Mouse (Mus musculus) MEL (cell line): Measurements from ENCODE around the gene Rpl29. TPM values are rescaled to one million over a fixed set of nuclear protein-coding genes. Genes with fewer than 3 reads are reported as not detected.

ENCODE experiments used
- DNase-seq: peaks from one replicate; pipeline ENCODE4 v3.0.0; 2011; ENCODE audit warnings: low read depth, low spot score
- H3K27ac ChIP-seq: 2 replicates; pipeline ENCODE4 v1.5.1; 2012; ENCODE audit warnings: low read depth, mild to moderate bottlenecking, control low read depth, low read length, moderate library complexity; ENCODE audit not compliant: control insufficient read depth
- H3K27me3 ChIP-seq, 2 experiments: fragments of 150-350 bp in 1 of 2; sonication (generic) in 1 of 2; 2 replicates each; pipeline ENCODE4 v1.6.1; 2012; ENCODE audit warnings: low read length in 2 of 2, mild to moderate bottlenecking in 2 of 2, improper control_type of control experiment in 1 of 2, moderate library complexity in 1 of 2; ENCODE audit not compliant: insufficient read depth in 2 of 2, control insufficient read depth in 1 of 2
- H3K36me3 ChIP-seq, 2 experiments: 2 replicates each; pipeline ENCODE4 v1.6.1; 2012 to 2014; ENCODE audit warnings: low read length in 2 of 2, improper control_type of control experiment in 1 of 2, inconsistent platforms in 1 of 2, mild to moderate bottlenecking in 1 of 2; ENCODE audit not compliant: insufficient read depth in 2 of 2, control insufficient read depth in 1 of 2
- H3K4me1 ChIP-seq, 2 experiments: fragments of 150-350 bp in 1 of 2; sonication (generic) in 1 of 2; 2 replicates each; pipeline ENCODE4 v1.6.1; 2012; ENCODE audit warnings: low read length in 2 of 2, improper control_type of control experiment in 1 of 2, mild to moderate bottlenecking in 1 of 2; ENCODE audit not compliant: insufficient read depth in 2 of 2, control insufficient read depth in 1 of 2
- H3K4me3 ChIP-seq, 2 experiments: fragments of 150-350 bp in 1 of 2; sonication (generic) in 1 of 2; 2 replicates each; pipeline ENCODE4 v1.5.1; 2012; ENCODE audit warnings: low read depth in 2 of 2, low read length in 2 of 2, mild to moderate bottlenecking in 2 of 2, moderate library complexity in 2 of 2, control low read depth in 1 of 2, improper control_type of control experiment in 1 of 2; ENCODE audit not compliant: control insufficient read depth in 1 of 2, insufficient read depth in 1 of 2
- H3K79me2 ChIP-seq: 2 replicates; pipeline ENCODE4 v1.6.1; 2012; ENCODE audit warnings: mild to moderate bottlenecking, low read length, moderate library complexity; ENCODE audit not compliant: control insufficient read depth, poor library complexity, insufficient read depth
- H3K9ac ChIP-seq: 2 replicates; pipeline ENCODE4 v1.6.1; 2012; ENCODE audit warnings: low read depth, mild to moderate bottlenecking, control low read depth, low read length, moderate library complexity; ENCODE audit not compliant: control insufficient read depth, poor library complexity, severe bottlenecking
- H3K9me3 ChIP-seq: fragments of 150-350 bp; sonication (generic); replicated peaks from 2 replicates; pipeline ENCODE4 v1.6.1; 2012; ENCODE audit warnings: mild to moderate bottlenecking, low read length, improper control_type of control experiment, moderate library complexity; ENCODE audit not compliant: insufficient read depth
- BHLHE40 ChIP-seq: IDR thresholded peaks from 2 replicates; pipeline ENCODE4 v1.6.1; 2012; ENCODE audit warnings: low read depth, mild to moderate bottlenecking, inconsistent platforms, low read length, improper control_type of control experiment, borderline replicate concordance
- CHD1 ChIP-seq: IDR thresholded peaks from 2 replicates; pipeline ENCODE4 v1.6.1; 2012; ENCODE audit warnings: low read depth, mild to moderate bottlenecking, inconsistent platforms, low read length, improper control_type of control experiment
- CTCF ChIP-seq, 3 experiments: IDR thresholded peaks in 2 of 3; conservative IDR thresholded peaks in 1 of 3; 2 replicates each; pipeline ENCODE4 v1.5.1; 2011 to 2012; ENCODE audit warnings: low read length in 3 of 3, low read depth in 2 of 3, mild to moderate bottlenecking in 2 of 3, improper control_type of control experiment in 1 of 3, inconsistent platforms in 1 of 3, mixed read lengths in 1 of 3, moderate library complexity in 1 of 3; ENCODE audit not compliant: control insufficient read depth in 1 of 3, insufficient read depth in 1 of 3, poor library complexity in 1 of 3, severe bottlenecking in 1 of 3
- ELF1 ChIP-seq: IDR thresholded peaks from 2 replicates; pipeline ENCODE4 v1.6.1; 2014; ENCODE audit warnings: low read depth, mild to moderate bottlenecking, inconsistent platforms, low read length, improper control_type of control experiment, moderate library complexity
- ETS1 ChIP-seq: IDR thresholded peaks from 2 replicates; pipeline ENCODE4 v1.6.1; 2012; ENCODE audit warnings: low read depth, mild to moderate bottlenecking, inconsistent platforms, low read length, improper control_type of control experiment, moderate library complexity
- GATA1 ChIP-seq: IDR thresholded peaks from 2 replicates; pipeline ENCODE4 v1.6.1; 2011; ENCODE audit warnings: low read depth, low read length, improper control_type of control experiment
- MAFK ChIP-seq: IDR thresholded peaks from 2 replicates; pipeline ENCODE4 v1.6.1; 2011; ENCODE audit warnings: low read depth, mild to moderate bottlenecking, low read length, improper control_type of control experiment, borderline replicate concordance
- MAX ChIP-seq: IDR thresholded peaks from 2 replicates; pipeline ENCODE4 v1.6.1; 2011; ENCODE audit warnings: low read length, improper control_type of control experiment
- MAZ ChIP-seq: IDR thresholded peaks from 2 replicates; pipeline ENCODE4 v1.6.1; 2012; ENCODE audit warnings: low read depth, mild to moderate bottlenecking, inconsistent platforms, low read length, improper control_type of control experiment
- NELFE ChIP-seq: IDR thresholded peaks from 2 replicates; pipeline ENCODE4 v1.6.1; 2011; ENCODE audit warnings: low read depth, low read length, improper control_type of control experiment
- POLR2AphosphoS5 ChIP-seq: IDR thresholded peaks from 2 replicates; pipeline ENCODE4 v1.6.1; 2012; ENCODE audit warnings: low read depth, borderline replicate concordance, mild to moderate bottlenecking, inconsistent platforms, low read length, moderate library complexity, mixed read lengths
- RAD21 ChIP-seq: IDR thresholded peaks from 2 replicates; pipeline ENCODE4 v1.6.1; 2011; ENCODE audit warnings: mild to moderate bottlenecking, low read depth, low read length, improper control_type of control experiment
- SIN3A ChIP-seq: IDR thresholded peaks from 2 replicates; pipeline ENCODE4 v1.6.1; 2012; ENCODE audit warnings: low read length, improper control_type of control experiment, inconsistent platforms
- SMC3 ChIP-seq: IDR thresholded peaks from 2 replicates; pipeline ENCODE4 v1.6.1; 2011; ENCODE audit warnings: low read depth, low read length, improper control_type of control experiment
- TBP ChIP-seq: IDR thresholded peaks from 2 replicates; pipeline ENCODE4 v1.8.0; 2011; ENCODE audit warnings: low read depth, low read length, improper control_type of control experiment
- TCF12 ChIP-seq: IDR thresholded peaks from 2 replicates; pipeline ENCODE4 v1.6.1; 2014; ENCODE audit warnings: low read depth, mild to moderate bottlenecking, inconsistent platforms, low read length, improper control_type of control experiment, moderate library complexity
- UBTF ChIP-seq: IDR thresholded peaks from 2 replicates; pipeline ENCODE4 v1.6.1; 2012; ENCODE audit warnings: low read depth, mild to moderate bottlenecking, inconsistent platforms, low read length, improper control_type of control experiment, moderate library complexity, borderline replicate concordance; ENCODE audit not compliant: insufficient read depth
- USF1 ChIP-seq: IDR thresholded peaks from 2 replicates; pipeline ENCODE4 v1.6.1; 2014; ENCODE audit warnings: low read depth, mild to moderate bottlenecking, inconsistent platforms, low read length, improper control_type of control experiment, moderate library complexity
- USF2 ChIP-seq, 2 experiments: IDR thresholded peaks; 2 replicates each; pipeline ENCODE4 v1.6.1; 2011 to 2012; ENCODE audit warnings: improper control_type of control experiment in 2 of 2, low read length in 2 of 2, borderline replicate concordance in 1 of 2, inconsistent platforms in 1 of 2, low read depth in 1 of 2, mild to moderate bottlenecking in 1 of 2; ENCODE audit not compliant: insufficient read depth in 1 of 2
- ZMIZ1 ChIP-seq: IDR thresholded peaks from 2 replicates; pipeline ENCODE4 v1.6.1; 2012; ENCODE audit warnings: low read depth, mild to moderate bottlenecking, inconsistent platforms, low read length, improper control_type of control experiment, moderate library complexity
- polyA plus RNA-seq, 2 experiments: library from polyadenylated mRNA; stranded (reverse) in 1 of 2; unstranded in 1 of 2; fragments of >175 nt in 1 of 2; fragments of >200 nt in 1 of 2; gene quantifications; 2 replicates each; pipeline versions ENCODE4 v1.2.1 to v1.2.4; 2012; ENCODE audit warnings: low replicate concordance in 2 of 2, low read depth in 1 of 2; ENCODE audit not compliant: insufficient read length in 2 of 2, insufficient read depth in 1 of 2, missing spikeins in 1 of 2
- total RNA-seq: library from RNA; depleted of rRNA; stranded (reverse); fragments of 300-350 nt; gene quantifications from 2 replicates; pipeline ENCODE4 v1.2.3, GENCODE M21; 2012

Gene Rpl29
- total and polyA plus RNA-seq, 3 experiments: 60.8 to 761 TPM; not detected in 1

DNA sequence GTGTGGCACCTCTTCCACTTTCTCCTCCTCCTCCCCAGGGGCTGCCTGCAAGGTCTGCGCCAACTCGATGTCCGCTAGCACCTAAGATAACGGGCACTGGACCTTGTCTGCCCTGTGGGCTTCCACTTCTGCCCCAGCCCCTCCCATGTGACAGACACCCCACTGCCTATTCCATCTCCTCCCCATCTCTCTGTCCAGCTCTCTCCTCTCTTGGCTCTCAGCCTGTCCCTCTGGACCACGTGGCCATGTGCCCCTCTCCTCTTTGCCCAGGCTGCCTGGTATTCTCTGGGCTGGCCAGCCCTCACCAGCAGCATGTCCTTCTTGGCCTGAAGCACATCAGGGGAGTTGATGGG is 44.5 kb downstream of the Rpl29 start:
- DNase-seq: no peak
- H3K27me3 ChIP-seq: no peaks in the 10 kb centered on the region
- H3K36me3 ChIP-seq: peaks cover 0 to 3% of the 10 kb centered on the region in 2 experiments; a peak in 3 of 4 replicates
- no peaks in the 10 kb centered on the region for H3K9me3 ChIP-seq
- H3K4me1 ChIP-seq: peaks cover 0 to 15% of the 10 kb centered on the region in 2 experiments; a peak in 3 of 4 replicates
- H3K4me3 ChIP-seq: no peak overlapping the region
- H3K9ac ChIP-seq: no peak overlapping the region
- H3K79me2 ChIP-seq: peaks cover 15% of the 10 kb centered on the region
- TF ChIP-seq SIN3A (no peak), ELF1 (no peak), NELFE (no peak), ZMIZ1 (no peak), ETS1 (no peak), UBTF (no peak), MAZ (no peak), USF2 (IDR thresholded peaks at IDR 0.05; ENCODE audit: borderline replicate concordance in 1 of 2, insufficient read depth in 1 of 2, low read depth in 1 of 2, low read length in 2 of 2) (no peak), GATA1 (no peak), BHLHE40 (no peak), MAFK (no peak), TCF12 (no peak), MAX (no peak), USF1 (no peak), CHD1 (no peak), TBP (no peak), POLR2AphosphoS5 (no peak)
- no peak overlapping the region for H3K27ac ChIP-seq

DNA sequence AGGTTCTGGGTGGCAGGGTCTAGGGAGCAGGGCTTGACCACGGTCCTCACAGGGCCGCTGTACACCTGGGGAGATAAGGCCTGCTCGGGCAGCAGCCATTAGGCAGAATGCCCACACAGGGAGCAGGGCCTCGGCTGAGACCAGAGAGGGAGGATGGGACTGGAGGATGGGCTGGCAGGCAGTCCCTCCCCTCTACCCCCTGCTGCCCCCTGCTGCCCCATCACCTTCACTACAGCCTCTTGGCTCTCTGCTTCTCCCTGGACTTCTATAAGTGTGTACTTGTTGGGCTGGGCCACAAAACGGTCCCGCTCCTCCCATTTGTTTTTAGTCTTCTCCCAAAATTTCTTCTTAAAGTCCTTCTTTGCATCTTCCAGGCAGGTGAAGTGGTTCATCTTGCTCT is 45.2 kb downstream of the Rpl29 start:
- Histone ChIP-seq H3K4me3 (peak overlapping the region; percentile 25 to 36; a peak in 1 of 4 replicates), H3K9ac (0 out of 2 replicates have a peak overlapping the region, but pooled peaks have one; percentile 28), H3K9me3 (no peaks in the 10 kb centered on the region), H3K27ac (no peak overlapping the region)
- peak; percentile 87 for DNase-seq
- TF ChIP-seq CTCF (IDR thresholded peaks at IDR 0.05 in 2 of 3, conservative IDR thresholded peaks at IDR 0.05 in 1 of 3; ENCODE audit: control insufficient read depth in 1 of 3, insufficient read depth in 1 of 3, low read depth in 2 of 3, low read length in 3 of 3, poor library complexity in 1 of 3, severe bottlenecking in 1 of 3): peak; percentile 74 to 83 (median 74)
- TF ChIP-seq RAD21: peak; percentile 37
- no peak for TF ChIP-seq MAZ
- no peak for TF ChIP-seq NELFE
- TF ChIP-seq SMC3: peak; percentile 69
- TF ChIP-seq, all 39 proteins: peak for 3
- Histone ChIP-seq H3K27me3 (no peaks in the 10 kb centered on the region), H3K79me2 (peaks cover 19% of the 10 kb centered on the region), H3K36me3 (peaks cover 0 to 3% of the 10 kb centered on the region in 2 experiments), H3K4me1 (peaks cover 0 to 14% of the 10 kb centered on the region in 2 experiments; a peak in 3 of 4 replicates)
